Mouse (Mus musculus): ENCODE measurements around the gene Pex1. TPM values are rescaled to one million over a fixed set of nuclear protein-coding genes. Genes with fewer than 3 reads are reported as not detected.

Pex1 gene
- polyA plus RNA-seq, 2 experiments = 3.8 to 4.0 TPM

- DNase-seq (ENCODE audit: low read depth in 3 of 3, low spot score in 3 of 3) (no peak), ATAC-seq (ENCODE audit: insufficient read depth) (no peak)
- H3K9ac ChIP-seq (replicated peaks) = no peak overlapping the region
- H3K4me1 ChIP-seq (replicated peaks; ENCODE audit: control insufficient read depth in 2 of 2, insufficient read depth in 2 of 2, low read length in 1 of 2) = no peaks in the 10 kb centered on the region
- no peak overlapping the region for H3K27ac ChIP-seq
- H3K4me3 ChIP-seq (ENCODE audit: insufficient read depth in 1 of 2, low read depth in 2 of 2, low read length in 2 of 2) = no peak overlapping the region
- no peak for TF ChIP-seq EP300 (IDR thresholded peaks at IDR 0.05; ENCODE audit: low read depth)
- TF ChIP-seq CTCF (IDR thresholded peaks at IDR 0.05; ENCODE audit: low read depth) = no peak
- H3K4me2 ChIP-seq (ENCODE audit: low read depth) = no peak overlapping the region
- H3K36me3 ChIP-seq (replicated peaks; ENCODE audit: control insufficient read depth, insufficient read depth, low read depth) = no peaks in the 10 kb centered on the region; the same call in 1 of the 2 replicates
- no peaks in the 10 kb centered on the region for H3K27me3 ChIP-seq (ENCODE audit: control insufficient read depth, insufficient read depth, low read length)
- WGBS (ENCODE audit: insufficient replicate concordance) = 78% methylated on average over 7 of the region's 7 CpGs
- no peaks in the 10 kb centered on the region for H3K9me3 ChIP-seq (ENCODE audit: control insufficient read depth, low read length)
Measured at GRCm38 (mm10) chr5:3620486-3620885, 24.6 kb downstream of the Pex1 start.

GRCm38 (mm10) chr5:3630055-3630454 is 34.2 kb downstream of the Pex1 start:
- Histone ChIP-seq H3K4me3 (ENCODE audit: insufficient read depth in 1 of 2, low read depth in 2 of 2, low read length in 2 of 2) (no peak overlapping the region), H3K27me3 (ENCODE audit: control insufficient read depth, insufficient read depth, low read length) (no peaks in the 10 kb centered on the region), H3K9me3 (ENCODE audit: control insufficient read depth, low read length) (no peaks in the 10 kb centered on the region), H3K4me2 (ENCODE audit: low read depth) (no peak overlapping the region), H3K36me3 (replicated peaks; ENCODE audit: control insufficient read depth, insufficient read depth, low read depth) (no peaks in the 10 kb centered on the region; the same call in 1 of the 2 replicates), H3K4me1 (replicated peaks; ENCODE audit: control insufficient read depth in 2 of 2, insufficient read depth in 2 of 2, low read length in 1 of 2) (0 out of 4 replicates have a peak, but pooled peaks cover 0 to 2% of the 10 kb centered on the region in 2 experiments), H3K27ac (no peak overlapping the region), H3K9ac (replicated peaks) (no peak overlapping the region)
- TF ChIP-seq EP300 (IDR thresholded peaks at IDR 0.05; ENCODE audit: low read depth) (no peak), CTCF (IDR thresholded peaks at IDR 0.05; ENCODE audit: low read depth) (no peak)
- no peak for DNase-seq (ENCODE audit: low read depth in 3 of 3, low spot score in 3 of 3)
- ATAC-seq (ENCODE audit: insufficient read depth) = no peak
- WGBS (ENCODE audit: insufficient replicate concordance) = 86% methylated on average over 5 of the region's 5 CpGs

GRCm38 (mm10) chr5:3631512-3632271 is 35.8 kb downstream of the Pex1 start:
- no peaks in the 10 kb centered on the region for H3K36me3 ChIP-seq (replicated peaks; ENCODE audit: control insufficient read depth, insufficient read depth, low read depth)
- 72% methylated on average over 16 of the region's 16 CpGs for WGBS (ENCODE audit: insufficient replicate concordance)
- H3K27ac ChIP-seq = no peak overlapping the region
- ATAC-seq (ENCODE audit: insufficient read depth) (no peak), DNase-seq (ENCODE audit: low read depth in 3 of 3, low spot score in 3 of 3) (no peak)
- H3K9ac ChIP-seq (replicated peaks) = no peak overlapping the region
- H3K4me3 ChIP-seq (ENCODE audit: insufficient read depth in 1 of 2, low read depth in 2 of 2, low read length in 2 of 2) = no peak overlapping the region
- no peak overlapping the region for H3K4me2 ChIP-seq (ENCODE audit: low read depth)
- no peaks in the 10 kb centered on the region for H3K9me3 ChIP-seq (ENCODE audit: control insufficient read depth, low read length)
- H3K4me1 ChIP-seq (replicated peaks; ENCODE audit: control insufficient read depth in 2 of 2, insufficient read depth in 2 of 2, low read length in 1 of 2) = 0 out of 4 replicates have a peak, but pooled peaks cover 0 to 2% of the 10 kb centered on the region in 2 experiments
- no peaks in the 10 kb centered on the region for H3K27me3 ChIP-seq (ENCODE audit: control insufficient read depth, insufficient read depth, low read length)
- no peak for TF ChIP-seq EP300 (IDR thresholded peaks at IDR 0.05; ENCODE audit: low read depth)
- TF ChIP-seq CTCF (IDR thresholded peaks at IDR 0.05; ENCODE audit: low read depth) = no peak

- Histone ChIP-seq H3K27ac (no peak overlapping the region), H3K4me1 (replicated peaks; ENCODE audit: control insufficient read depth in 2 of 2, insufficient read depth in 2 of 2, low read length in 1 of 2) (0 out of 4 replicates have a peak, but pooled peaks cover 0 to 2% of the 10 kb centered on the region in 2 experiments), H3K4me3 (ENCODE audit: insufficient read depth in 1 of 2, low read depth in 2 of 2, low read length in 2 of 2) (no peak overlapping the region), H3K36me3 (replicated peaks; ENCODE audit: control insufficient read depth, insufficient read depth, low read depth) (no peaks in the 10 kb centered on the region), H3K27me3 (ENCODE audit: control insufficient read depth, insufficient read depth, low read length) (no peaks in the 10 kb centered on the region), H3K9ac (replicated peaks) (no peak overlapping the region), H3K4me2 (ENCODE audit: low read depth) (no peak overlapping the region), H3K9me3 (ENCODE audit: control insufficient read depth, low read length) (no peaks in the 10 kb centered on the region)
- TF ChIP-seq CTCF (IDR thresholded peaks at IDR 0.05; ENCODE audit: low read depth) (no peak), EP300 (IDR thresholded peaks at IDR 0.05; ENCODE audit: low read depth) (no peak)
- no peak for ATAC-seq (ENCODE audit: insufficient read depth)
- 76% methylated on average over 5 of the region's 5 CpGs for WGBS (ENCODE audit: insufficient replicate concordance)
- no peak for DNase-seq (ENCODE audit: low read depth in 3 of 3, low spot score in 3 of 3)
Measured at GRCm38 (mm10) chr5:3632285-3632684, 36.4 kb downstream of the Pex1 start.

GRCm38 (mm10) chr5:3633315-3633714 is 37.4 kb downstream of the Pex1 start:
- H3K27ac ChIP-seq = no peak overlapping the region
- DNase-seq (ENCODE audit: low read depth in 3 of 3, low spot score in 3 of 3) (no peak), ATAC-seq (ENCODE audit: insufficient read depth) (no peak)
- H3K4me2 ChIP-seq (ENCODE audit: low read depth) = no peak overlapping the region
- no peak overlapping the region for H3K4me3 ChIP-seq (ENCODE audit: insufficient read depth in 1 of 2, low read depth in 2 of 2, low read length in 2 of 2)
- no peaks in the 10 kb centered on the region for H3K9me3 ChIP-seq (ENCODE audit: control insufficient read depth, low read length)
- H3K27me3 ChIP-seq (ENCODE audit: control insufficient read depth, insufficient read depth, low read length) = no peaks in the 10 kb centered on the region
- H3K4me1 ChIP-seq (replicated peaks; ENCODE audit: control insufficient read depth in 2 of 2, insufficient read depth in 2 of 2, low read length in 1 of 2) = 0 out of 4 replicates have a peak, but pooled peaks cover 0 to 2% of the 10 kb centered on the region in 2 experiments
- 87% methylated on average over 13 of the region's 13 CpGs for WGBS (ENCODE audit: insufficient replicate concordance)
- no peak overlapping the region for H3K9ac ChIP-seq (replicated peaks)
- TF ChIP-seq CTCF (IDR thresholded peaks at IDR 0.05; ENCODE audit: low read depth) (no peak), EP300 (IDR thresholded peaks at IDR 0.05; ENCODE audit: low read depth) (no peak)
- no peaks in the 10 kb centered on the region for H3K36me3 ChIP-seq (replicated peaks; ENCODE audit: control insufficient read depth, insufficient read depth, low read depth)

Data from liver, embryonic 14.5 days (tissue).